Mouse (Mus musculus): Measurements from ENCODE around the gene Xlr3c.

Gene Xlr3c

DNA sequence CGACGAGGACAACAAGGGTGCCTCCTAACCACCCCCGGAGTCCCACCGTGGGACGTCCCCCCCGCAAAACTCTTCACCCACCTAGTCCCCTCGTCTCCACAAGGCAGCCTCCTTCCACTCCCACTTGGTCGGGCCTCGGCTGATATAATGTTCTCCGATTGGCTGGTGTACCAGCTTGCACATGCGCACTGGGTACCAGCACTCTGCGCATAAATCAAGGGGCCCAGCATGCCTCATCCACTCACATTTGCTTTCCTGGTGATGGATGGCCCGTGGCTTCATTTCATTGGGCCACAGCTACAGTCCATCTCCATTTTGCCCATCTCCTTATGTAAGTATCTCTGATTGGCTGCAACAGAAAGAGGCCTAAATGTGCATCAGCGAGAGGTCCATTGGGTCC, at the start of gene Xlr3c:
Xlr3c (minus strand) TSS at position 121 of the 400 bp plus-strand sequence.
- in situ Hi-C loops (cut with MboI, MseI), result loop anchor here (5.0 to 10.0 kb wide), 2 partner anchors 1430 to 1642 kb away; no protein-coding TSS in a partner anchor

- in situ Hi-C loops (cut with MboI, MseI), result no loop called here
These were observed 47.3 kb upstream of the Xlr3c start for GRCm38 (mm10) chrX:73312522-73312921.

- in situ Hi-C loops (cut with MboI, MseI), result loop anchor here (5.0 to 25.0 kb wide), 3 partner anchors 168 to 1549 kb away; partner anchors contain the start of gene Gm5936 (in 1 of the 2)
These were observed 30.6 kb upstream of the Xlr3c start for GRCm38 (mm10) chrX:73295745-73296144.

DNA sequence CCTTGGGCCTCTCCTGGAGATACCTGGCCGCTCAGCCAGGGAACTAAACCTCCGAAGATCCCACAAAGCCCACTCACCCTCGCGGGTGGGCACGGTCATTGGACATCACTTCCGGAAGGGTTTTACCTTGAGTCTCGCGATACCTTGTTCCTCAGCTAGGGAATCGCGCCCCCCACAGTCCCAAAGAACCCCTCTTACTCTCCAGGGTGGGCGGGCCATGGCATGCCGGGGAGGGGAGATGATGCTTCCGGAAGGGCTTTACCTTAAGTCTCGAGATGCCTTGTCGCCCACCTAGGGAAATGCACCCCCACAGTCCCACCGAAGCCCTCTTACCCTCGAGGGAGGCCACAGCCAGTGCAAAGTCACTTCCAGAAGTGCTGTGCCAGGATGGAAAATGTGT, 27.7 kb upstream of the Xlr3c start, which contains the start of the genes Xlr5a and Xlr5c:
Xlr5a (minus strand) TSS at position 101 of the 400 bp plus-strand sequence.
Xlr5c (minus strand) TSS at position 101 of the 400 bp plus-strand sequence.
- in situ Hi-C loops (cut with MboI, MseI), result loop anchor here (5.0 to 25.0 kb wide), 3 partner anchors 146 to 1552 kb away; partner anchors contain the start of genes DXBay18 (in 1 of the 2), Gm5936 (in 1 of the 2) and Xlr5b (in 1 of the 2)

DNA sequence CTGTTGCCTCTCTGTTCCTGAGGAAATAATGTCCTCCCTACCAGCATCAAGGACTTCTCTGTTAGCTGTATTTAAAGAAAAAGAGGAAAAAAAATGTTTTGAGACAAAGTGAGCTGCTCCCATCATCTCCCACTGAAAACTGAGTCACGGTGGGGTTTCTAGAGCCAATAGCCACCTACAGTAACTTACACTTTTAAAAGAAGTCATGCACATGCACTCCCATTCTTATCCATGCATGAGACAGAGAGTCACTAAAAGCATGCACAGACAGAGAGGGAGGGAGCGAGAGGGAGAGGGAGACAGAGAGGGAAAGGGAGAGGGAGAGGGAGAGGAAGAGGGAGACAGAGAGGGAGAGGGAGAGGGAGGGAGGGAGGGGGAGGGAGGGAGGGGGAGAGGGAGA, 2.8 kb downstream of the Xlr3c start:
- in situ Hi-C loops (cut with MboI, MseI), result loop anchor here (5.0 to 10.0 kb wide), 3 partner anchors 70 to 1435 kb away; partner anchors contain the start of gene Xlr3b (in 1 of the 2)

GRCm38 (mm10) chrX:73242821-73243325, 22.3 kb downstream of the Xlr3c start, which contains the start of gene Xlr4c:
Xlr4c (minus strand) TSS chrX:73243130.
- in situ Hi-C loops (cut with MboI, MseI), result loop anchor here (5.0 to 10.0 kb wide), 2 partner anchors 1699 to 1702 kb away; no protein-coding TSS in a partner anchor

GRCm38 (mm10) chrX:73229288-73229687, 35.9 kb downstream of the Xlr3c start:
- in situ Hi-C loops (cut with MboI, MseI), result no loop called here

GRCm38 (mm10) chrX:73228606-73229214, 36.5 kb downstream of the Xlr3c start:
- in situ Hi-C loops (cut with MboI, MseI), result no loop called here

- in situ Hi-C loops (cut with MboI, MseI), result no loop called here
These were observed 37.1 kb downstream of the Xlr3c start, which contains the start of gene F8a for GRCm38 (mm10) chrX:73227914-73228605. F8a (plus strand) TSS chrX:73228291.

- in situ Hi-C loops (cut with MboI, MseI), result no loop called here
These were observed 39.8 kb downstream of the Xlr3c start for GRCm38 (mm10) chrX:73225365-73225764.

DNA sequence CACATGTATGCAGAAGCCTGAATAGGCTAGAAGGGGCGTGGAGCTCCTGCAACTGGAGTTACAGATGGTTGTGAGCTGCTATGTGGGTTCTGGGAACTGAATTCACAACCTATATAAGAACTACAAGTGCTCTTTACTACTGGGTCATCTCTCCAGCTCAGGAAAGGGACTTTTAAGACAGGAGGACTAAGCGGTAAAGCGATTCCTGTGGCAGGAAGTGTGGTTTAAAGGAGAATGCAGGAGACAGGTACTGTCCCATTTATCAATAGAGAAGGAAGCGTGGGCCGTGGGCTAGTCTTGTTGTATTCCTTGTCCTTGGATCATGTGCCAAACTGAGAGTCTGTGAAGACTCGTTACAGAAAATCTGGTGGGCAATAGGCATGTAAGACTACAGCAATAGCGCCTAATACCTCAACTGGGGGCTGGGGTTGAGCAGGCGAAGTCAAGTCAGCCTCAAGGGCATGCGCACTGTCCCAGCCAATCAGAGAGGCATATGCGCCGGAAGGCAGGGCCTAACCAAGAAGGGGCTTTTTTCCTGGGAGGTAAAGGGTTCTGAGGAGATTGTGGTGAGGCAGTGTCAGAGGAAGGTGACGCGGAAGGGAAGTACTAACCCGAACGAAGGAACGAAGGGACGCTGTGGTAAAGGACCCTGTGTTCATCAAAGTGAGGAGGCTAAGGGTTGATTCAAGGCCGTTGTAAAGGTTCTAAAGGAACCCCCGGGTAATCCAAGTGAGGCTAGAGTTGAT, 51.2 kb downstream of the Xlr3c start, which contains the start of gene Xlr4b:
Xlr4b (plus strand) TSS at position 515 of the 746 bp plus-strand sequence.
- in situ Hi-C loops (cut with MboI, MseI), result loop anchor here in 1 of 2 experiments (10.0 kb wide), 1 partner anchor 1511 kb away; no protein-coding TSS in a partner anchor

All from T-helper 17 cell (primary cell).